Mouse (Mus musculus) midbrain, embryonic 14.5 days (tissue): ENCODE results near the gene Tdrd12. TPM values are rescaled to one million over a fixed set of nuclear protein-coding genes. Genes with fewer than 3 reads are reported as not detected.
A peak's percentile ranks its signal among the peaks of the same experiment; 100 is the strongest.

ENCODE experiments used
- ATAC-seq: fragments of 200-750 bp; cut with Nextera tagmentation; 2 replicates; pipeline ENCODE4 v1.8.0; 2017; ENCODE audit warnings: moderate number of reproducible peaks, moderate library complexity; ENCODE audit not compliant: low FRiP score, low TSS enrichment
- DNase-seq: peaks from one replicate; pipeline ENCODE4 v3.0.0-alpha.2; 2015
- H3K27ac ChIP-seq: fragments of 300-500 bp; sonication (generic); replicated peaks from 2 replicates; pipeline ENCODE4 v1.5.1; 2014; ENCODE audit warnings: mild to moderate bottlenecking, low read depth, low read length, moderate library complexity
- H3K27me3 ChIP-seq: fragments of 300-500 bp; sonication (generic); 2 replicates; pipeline ENCODE4 v1.6.1; 2014; ENCODE audit warnings: low read length, control low read depth, mixed read lengths; ENCODE audit not compliant: control insufficient read depth, insufficient read depth
- H3K36me3 ChIP-seq: fragments of 300-500 bp; sonication (generic); 2 replicates; pipeline ENCODE4 v1.6.1; 2014; ENCODE audit warnings: low read length, control low read depth; ENCODE audit not compliant: control insufficient read depth, insufficient read depth
- H3K4me1 ChIP-seq: fragments of 300-500 bp; sonication (generic); 2 replicates; pipeline ENCODE4 v1.6.1; 2014; ENCODE audit warnings: mild to moderate bottlenecking, antibody characterized with exemption, low read length, control low read depth; ENCODE audit not compliant: control insufficient read depth, insufficient read depth
- H3K4me2 ChIP-seq: fragments of 300-500 bp; sonication (generic); 2 replicates; pipeline ENCODE4 v1.6.1; 2014; ENCODE audit warnings: mild to moderate bottlenecking, low read length, moderate library complexity
- H3K4me3 ChIP-seq: fragments of 300-500 bp; sonication (generic); replicated peaks from 2 replicates; pipeline ENCODE4 v1.5.1; 2014; ENCODE audit warnings: low read depth, low read length
- H3K9ac ChIP-seq: fragments of 300-500 bp; sonication (generic); replicated peaks from 2 replicates; pipeline ENCODE4 v1.6.1; 2014; ENCODE audit warnings: mild to moderate bottlenecking, low read length, moderate library complexity
- H3K9me3 ChIP-seq: fragments of 300-500 bp; sonication (generic); 2 replicates; pipeline ENCODE4 v1.6.1; 2016; ENCODE audit warnings: low read length, control low read depth, mixed read lengths; ENCODE audit not compliant: control insufficient read depth
- WGBS: fragments of 180-500 bp; shearing (Covaris S2); extraction: QIAGEN DNeasy Blood & Tissue Kit; methylation state at CpG from one replicate; pipeline ENCODE4 v1.1.7; 2014; 5-methylcytosine and 5-hydroxymethylcytosine counted together
- polyA plus RNA-seq: library from polyadenylated mRNA; unstranded; fragments of >200 nt; fragmentation: Nextera tagmentation; extraction: Ambion mirVana; gene quantifications from 2 replicates; pipeline ENCODE4 v1.2.1, GENCODE M21; 2014

Tdrd12 gene
- polyA plus RNA-seq, 1 experiment from 2014 or later, result 0.97 TPM

DNA sequence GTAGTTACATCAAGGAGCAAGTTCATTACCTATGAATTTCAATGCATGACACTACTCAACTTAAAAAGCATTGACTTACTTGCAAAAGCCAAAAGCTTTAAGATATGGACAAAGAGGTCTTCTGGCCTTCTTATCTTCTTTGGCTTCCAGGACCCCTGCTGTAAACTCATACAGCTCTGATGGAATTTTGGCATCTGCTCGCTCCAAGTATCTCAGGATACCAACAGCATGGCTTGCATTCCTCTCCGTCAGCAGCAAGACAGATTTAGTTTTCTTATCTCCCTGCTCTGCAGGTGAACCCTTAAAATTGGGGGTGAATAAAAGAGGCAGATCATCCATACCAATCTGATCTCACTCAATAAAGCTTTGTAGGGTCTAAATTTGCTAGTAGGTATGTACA, 52.4 kb downstream of the Tdrd12 start:
- Histone ChIP-seq H3K4me1 (no peaks in the 10 kb centered on the region), H3K27ac (no peak overlapping the region), H3K27me3 (no peaks in the 10 kb centered on the region), H3K4me3 (no peak overlapping the region), H3K36me3 (no peaks in the 10 kb centered on the region), H3K4me2 (no peak overlapping the region), H3K9me3 (no peaks in the 10 kb centered on the region), H3K9ac (no peak overlapping the region)
- ATAC-seq, result no peak
- DNase-seq, result no peak
- 88% methylated on average over 2 of the region's 2 CpGs for WGBS

DNA sequence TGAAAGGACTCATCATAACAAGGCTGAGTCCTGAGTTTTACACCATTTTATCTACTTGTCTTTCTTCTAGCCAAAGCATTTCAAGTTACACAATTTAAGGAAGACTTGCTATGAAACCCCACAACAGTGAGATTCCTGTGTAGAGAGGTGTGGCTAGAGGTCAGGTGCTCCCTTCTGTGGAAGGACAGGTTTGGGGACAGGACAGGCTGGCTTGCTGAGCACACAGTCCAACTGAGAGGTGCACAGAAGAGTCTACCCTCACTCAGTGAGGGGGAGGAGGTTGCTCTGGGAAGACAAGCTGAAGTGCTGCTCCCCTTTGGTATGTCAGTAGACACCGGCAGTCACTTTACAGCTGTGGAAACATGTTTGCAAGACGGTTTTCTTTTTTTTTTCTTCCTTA, 61.1 kb downstream of the Tdrd12 start:
- no peaks in the 10 kb centered on the region for H3K27me3 ChIP-seq
- H3K9ac ChIP-seq, result no peak overlapping the region
- no peak overlapping the region for H3K4me3 ChIP-seq
- no peak for DNase-seq
- no peaks in the 10 kb centered on the region for H3K4me1 ChIP-seq
- no peaks in the 10 kb centered on the region for H3K9me3 ChIP-seq
- no peak overlapping the region for H3K27ac ChIP-seq
- no peak for ATAC-seq
- no peak overlapping the region for H3K4me2 ChIP-seq
- no peaks in the 10 kb centered on the region for H3K36me3 ChIP-seq
- 87% methylated on average over 2 of the region's 2 CpGs for WGBS

DNA sequence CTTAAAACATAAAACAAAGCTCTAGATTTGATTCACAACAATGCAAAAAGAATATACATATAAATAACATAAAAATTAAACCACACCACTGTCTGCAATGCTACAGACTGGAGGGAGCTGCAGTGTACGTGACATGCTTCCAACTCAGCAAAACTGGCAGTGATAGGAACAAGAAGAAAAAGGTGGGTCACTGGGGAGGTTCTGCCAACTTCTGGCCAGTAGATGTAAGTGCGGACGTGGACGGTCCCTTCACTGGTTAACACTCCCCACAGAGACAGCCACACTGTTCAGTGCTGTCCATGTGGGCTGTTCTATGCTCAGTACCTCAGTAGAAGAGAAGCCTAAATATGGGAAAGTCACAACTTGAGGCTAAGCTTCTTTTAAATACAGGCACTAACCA, 66.8 kb downstream of the Tdrd12 start:
- Histone ChIP-seq H3K4me2 (no peak overlapping the region), H3K4me1 (no peaks in the 10 kb centered on the region), H3K4me3 (no peak overlapping the region), H3K9me3 (no peaks in the 10 kb centered on the region), H3K9ac (no peak overlapping the region), H3K27ac (no peak overlapping the region), H3K27me3 (no peaks in the 10 kb centered on the region), H3K36me3 (no peaks in the 10 kb centered on the region)
- DNase-seq (no peak), ATAC-seq (no peak)
- 46% methylated on average over 4 of the region's 4 CpGs for WGBS

DNA sequence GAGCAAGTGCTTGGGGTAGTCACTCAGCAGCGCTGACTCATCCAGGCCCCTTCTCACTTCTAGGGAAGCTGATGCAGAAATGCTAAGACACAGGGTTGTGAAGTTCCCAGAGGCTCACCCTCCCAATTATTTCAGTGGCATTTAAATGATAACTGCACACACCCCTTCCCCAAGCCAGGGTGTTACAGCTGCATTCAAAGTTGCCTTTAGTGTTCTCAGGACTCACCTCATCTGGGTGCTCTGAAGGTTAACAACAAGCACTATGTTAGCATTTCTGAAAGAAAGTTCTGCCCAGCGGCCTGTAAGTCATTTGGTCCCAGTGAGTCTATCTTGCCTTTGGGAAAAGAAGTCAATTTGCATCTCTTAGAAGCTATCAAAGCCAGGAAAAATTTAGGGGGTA, 69.7 kb downstream of the Tdrd12 start:
- 73% methylated on average over 2 of the region's 2 CpGs for WGBS
- no peak overlapping the region for H3K4me2 ChIP-seq
- no peak overlapping the region for H3K9ac ChIP-seq
- no peak overlapping the region for H3K4me3 ChIP-seq
- H3K27me3 ChIP-seq, result no peaks in the 10 kb centered on the region
- DNase-seq, result no peak
- H3K9me3 ChIP-seq, result no peaks in the 10 kb centered on the region
- no peak overlapping the region for H3K27ac ChIP-seq
- no peak for ATAC-seq
- no peaks in the 10 kb centered on the region for H3K36me3 ChIP-seq
- H3K4me1 ChIP-seq, result no peaks in the 10 kb centered on the region

DNA sequence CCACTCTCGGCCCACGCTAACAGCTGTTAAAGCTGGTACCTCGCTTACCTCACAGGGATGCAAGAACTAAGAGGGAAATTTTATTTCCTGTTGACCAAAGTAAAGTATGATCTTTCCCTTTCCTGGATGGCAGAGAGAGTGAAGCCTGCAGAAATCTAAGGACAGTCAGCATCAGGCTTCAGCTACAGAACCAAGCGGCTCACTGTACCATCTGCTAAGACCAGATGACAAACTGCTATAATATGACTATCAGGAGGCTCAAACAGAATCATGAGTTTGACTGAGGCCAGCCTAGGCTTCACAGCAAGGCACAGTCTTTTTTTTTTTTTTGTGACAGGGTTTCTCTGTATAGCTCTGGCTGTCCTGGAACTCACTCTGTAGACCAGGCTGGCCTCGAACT, 72.5 kb downstream of the Tdrd12 start:
- H3K4me1 ChIP-seq, result no peaks in the 10 kb centered on the region
- H3K4me3 ChIP-seq, result no peak overlapping the region
- no peak overlapping the region for H3K4me2 ChIP-seq
- no peak overlapping the region for H3K9ac ChIP-seq
- no peaks in the 10 kb centered on the region for H3K36me3 ChIP-seq
- no peaks in the 10 kb centered on the region for H3K27me3 ChIP-seq
- no peaks in the 10 kb centered on the region for H3K9me3 ChIP-seq
- no peak for ATAC-seq
- WGBS, result 98% methylated on average over 5 of the region's 5 CpGs
- no peak for DNase-seq
- H3K27ac ChIP-seq, result no peak overlapping the region

DNA sequence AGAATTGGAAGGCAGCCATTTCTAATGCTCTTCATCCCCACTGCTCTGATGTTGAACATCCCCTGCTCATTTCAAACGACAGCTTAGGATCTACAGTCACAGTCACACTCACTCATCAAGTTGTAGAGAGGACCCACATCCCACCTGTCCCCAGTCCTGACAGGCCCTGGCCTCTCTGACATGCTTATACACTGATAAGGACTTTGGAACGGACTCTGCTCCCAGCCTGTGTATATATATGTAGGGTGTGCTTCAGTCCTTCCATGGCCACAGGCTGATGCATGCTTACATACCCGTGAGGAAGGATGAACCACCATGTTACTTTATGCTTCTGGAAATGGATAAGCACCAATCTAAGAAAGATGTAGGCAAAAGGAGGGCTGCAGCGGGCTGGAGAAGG, 76.6 kb downstream of the Tdrd12 start:
- no peak overlapping the region for H3K4me2 ChIP-seq
- no peaks in the 10 kb centered on the region for H3K36me3 ChIP-seq
- no peaks in the 10 kb centered on the region for H3K9me3 ChIP-seq
- DNase-seq (no peak), ATAC-seq (no peak)
- H3K27ac ChIP-seq, result no peak overlapping the region
- H3K4me3 ChIP-seq, result no peak overlapping the region
- no peak overlapping the region for H3K9ac ChIP-seq
- no peaks in the 10 kb centered on the region for H3K4me1 ChIP-seq
- WGBS, result 88% methylated on average over 4 of the region's 4 CpGs
- no peaks in the 10 kb centered on the region for H3K27me3 ChIP-seq

DNA sequence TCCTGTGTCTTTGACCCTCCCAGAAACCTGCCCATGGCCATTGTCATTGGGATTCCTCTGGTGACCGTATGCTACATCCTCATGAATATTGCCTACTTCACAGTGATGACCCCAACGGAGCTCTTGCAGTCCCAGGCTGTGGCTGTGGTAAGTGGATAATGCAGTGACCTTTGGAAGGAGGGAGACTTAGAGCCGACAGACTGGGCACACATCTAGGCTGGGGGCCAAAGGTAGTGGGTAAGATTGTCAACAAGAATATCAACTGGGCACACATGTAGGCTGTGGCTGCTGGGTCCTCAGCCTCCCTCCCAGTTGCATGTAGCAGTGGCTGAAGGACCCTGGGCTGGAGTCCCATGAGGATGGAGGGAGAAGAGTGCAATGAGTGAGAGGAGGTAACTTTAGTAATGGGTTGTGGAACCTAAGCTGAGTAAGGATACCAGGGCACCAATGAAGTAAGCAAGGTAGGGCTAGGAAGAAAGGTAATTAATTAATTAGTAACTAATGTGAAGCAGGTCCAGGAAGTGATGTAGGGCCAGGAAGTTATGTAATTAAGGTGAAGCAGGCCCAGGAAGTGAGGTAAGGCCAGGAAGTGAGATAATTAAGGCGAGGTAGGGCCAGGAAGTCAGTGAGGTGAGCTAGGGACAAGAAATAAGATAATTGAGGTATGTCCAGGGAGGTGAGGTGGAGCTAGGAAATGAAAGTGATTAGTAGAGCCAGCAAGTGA, 81.3 kb downstream of the Tdrd12 start:
- Histone ChIP-seq H3K4me1 (no peaks in the 10 kb centered on the region), H3K36me3 (no peaks in the 10 kb centered on the region), H3K9ac (no peak overlapping the region), H3K9me3 (no peaks in the 10 kb centered on the region), H3K27me3 (no peaks in the 10 kb centered on the region), H3K27ac (no peak overlapping the region), H3K4me3 (no peak overlapping the region), H3K4me2 (no peak overlapping the region)
- no peak for ATAC-seq
- no peak for DNase-seq
- 77% methylated on average over 4 of the region's 4 CpGs for WGBS

DNA sequence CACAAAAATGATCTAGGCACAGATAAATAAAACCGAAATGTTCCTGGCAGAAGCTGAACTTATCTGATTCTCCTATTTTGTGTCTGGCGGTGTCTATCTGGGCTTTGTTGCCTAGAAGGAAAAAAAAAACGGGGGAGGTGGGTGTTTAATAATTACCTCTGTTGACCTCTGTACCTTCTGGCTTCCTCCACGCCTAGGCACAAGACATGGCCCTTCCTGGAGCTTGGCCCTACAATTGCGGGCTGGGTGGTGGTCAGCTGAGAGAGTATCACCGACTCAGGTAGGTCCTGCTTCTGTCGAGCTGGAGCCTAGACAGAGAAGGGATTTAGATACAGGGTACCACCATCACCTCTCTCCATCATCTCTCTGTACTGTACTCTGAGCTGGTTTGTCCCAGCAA, 88.7 kb downstream of the Tdrd12 start:
- Histone ChIP-seq H3K9ac (no peak overlapping the region), H3K9me3 (no peaks in the 10 kb centered on the region), H3K36me3 (no peaks in the 10 kb centered on the region), H3K27ac (no peak overlapping the region), H3K4me2 (no peak overlapping the region), H3K4me3 (no peak overlapping the region), H3K27me3 (no peaks in the 10 kb centered on the region), H3K4me1 (no peaks in the 10 kb centered on the region)
- WGBS, result 83% methylated on average over 7 of the region's 7 CpGs
- ATAC-seq, result no peak
- no peak for DNase-seq

DNA sequence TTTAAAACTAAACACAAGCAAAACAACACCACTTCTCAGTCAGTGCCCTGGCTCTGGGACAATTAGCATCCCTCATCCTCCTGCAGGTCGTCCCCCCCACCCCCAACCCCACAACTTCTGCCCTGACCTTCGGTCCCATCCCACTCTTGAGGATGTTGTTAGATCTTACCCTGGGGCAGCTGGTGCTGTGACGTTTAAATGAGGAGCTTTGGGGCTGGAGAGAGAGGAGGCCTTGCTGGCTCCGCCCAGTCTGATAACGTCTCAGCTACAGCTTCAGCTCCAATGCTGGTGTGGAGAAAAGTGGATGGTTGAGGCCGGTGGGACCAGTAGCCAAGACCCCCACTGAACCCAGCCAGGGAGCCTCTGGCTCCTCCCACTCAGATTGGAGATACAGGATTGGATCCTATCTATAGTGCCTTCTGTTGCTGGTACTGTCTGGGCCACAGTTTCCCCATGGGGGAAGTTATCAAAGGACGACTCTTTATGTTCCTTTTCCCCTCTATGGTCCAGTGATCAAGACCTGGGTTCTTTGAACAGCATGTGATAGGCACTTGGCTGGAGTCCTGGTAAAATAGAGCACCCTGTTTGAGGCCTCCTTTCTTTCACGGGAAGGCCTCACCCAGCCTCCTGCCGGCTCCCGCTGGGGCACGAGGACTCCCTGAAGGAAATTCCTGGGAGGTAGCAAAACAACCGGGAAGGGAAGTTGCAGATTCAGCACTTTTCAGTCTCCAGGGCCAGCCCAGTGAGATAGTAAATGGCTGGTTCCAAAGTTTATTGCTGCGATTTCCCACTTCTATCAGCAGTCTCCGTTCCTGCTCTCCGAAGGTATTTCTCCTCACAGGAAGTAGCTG, 89.3 kb downstream of the Tdrd12 start, which contains the start of gene Slc7a9:
Gene Slc7a9 (plus strand): TSS at position 801 of the 851 bp plus-strand sequence.
- DNase-seq, result peak; percentile 1

More for the DNA sequence above, 89.3 kb downstream of the Tdrd12 start, which contains the start of gene Slc7a9:
- Histone ChIP-seq H3K4me2 (no peak within 1 kb of the TSS), H3K27ac (no peak within 1 kb of the TSS), H3K36me3 (no peaks in the 10 kb centered on the region), H3K9me3 (no peaks in the 10 kb centered on the region), H3K27me3 (no peaks in the 10 kb centered on the region), H3K4me3 (no peak within 1 kb of the TSS), H3K9ac (no peak within 1 kb of the TSS), H3K4me1 (no peaks in the 10 kb centered on the region)
- ATAC-seq, result no peak
- WGBS, result 28% methylated on average over 15 of the region's 15 CpGs
